Mouse (Mus musculus) frontal cortex, postnatal 14 days (tissue): ENCODE measurements around the gene Hist2h2ac.
A peak's percentile ranks its signal among the peaks of the same experiment; 100 is the strongest.
"Not testable (repeated sequence)": the region's sequence is repeated elsewhere in the genome, so short reads cannot be mapped to it uniquely, and the experiment has no call there.

Experiments used
- DNase-seq, 2 experiments: peaks; one replicate each; pipeline ENCODE4 v3.0.0; 2022; ENCODE audit warnings: low spot score in 2 of 2

The Hist2h2ac gene

DNA sequence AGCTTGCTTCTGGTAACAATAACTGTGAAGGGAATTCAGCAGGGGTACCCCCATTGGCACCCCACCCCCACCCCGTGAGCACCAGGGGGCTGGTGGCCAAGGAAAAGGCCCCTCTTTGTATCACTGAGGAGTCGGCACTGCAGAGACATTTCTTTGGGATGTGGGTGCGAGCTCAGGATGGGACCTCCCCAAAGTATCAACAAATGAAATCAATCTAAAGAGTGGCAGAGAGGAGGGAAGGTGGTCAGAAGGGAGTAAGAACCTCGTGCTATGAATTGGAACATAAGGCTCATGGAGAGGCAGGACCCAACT, 28.3 kb upstream of the Hist2h2ac start:
- no peak for DNase-seq

GRCm38 (mm10) chr3:96248141-96249033, 27.7 kb upstream of the Hist2h2ac start:
- no peak for DNase-seq

DNA sequence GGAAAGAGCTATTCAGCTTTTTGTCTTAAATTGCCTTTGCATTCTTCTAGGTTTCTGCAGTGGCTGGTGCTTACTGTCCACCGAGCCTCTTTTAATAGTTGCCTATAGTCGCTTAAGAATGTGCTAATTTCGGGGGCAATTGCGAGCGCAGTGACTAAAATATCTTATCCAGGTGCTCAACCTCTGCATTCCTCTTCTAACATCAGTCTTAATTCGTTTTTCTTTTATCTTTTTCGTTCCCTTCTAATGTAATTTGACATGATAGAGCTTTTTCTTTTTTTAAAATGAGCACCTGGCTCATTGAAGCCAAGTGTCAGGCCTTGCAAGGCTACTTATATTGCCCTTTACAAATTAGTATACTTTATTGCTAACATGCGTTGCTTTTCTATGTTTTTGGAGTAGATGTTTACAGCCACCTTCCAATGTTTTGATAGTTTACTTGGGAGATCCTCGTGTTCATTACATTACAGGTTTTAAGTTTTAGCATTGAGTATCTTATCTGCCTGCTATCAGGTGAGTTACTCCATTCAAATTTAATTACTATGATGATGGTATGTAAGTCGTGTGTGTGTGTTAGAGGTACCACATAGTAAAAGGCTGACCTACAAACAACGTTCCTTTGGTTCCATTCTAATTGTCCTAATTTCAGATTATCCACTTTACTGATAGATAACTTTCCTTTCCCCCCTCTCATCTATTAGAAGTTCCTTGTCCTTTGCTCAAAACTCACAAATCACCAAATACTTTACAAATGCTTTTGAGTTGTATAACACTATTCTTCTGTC, 26.9 kb upstream of the Hist2h2ac start:
- no peak for DNase-seq

DNA sequence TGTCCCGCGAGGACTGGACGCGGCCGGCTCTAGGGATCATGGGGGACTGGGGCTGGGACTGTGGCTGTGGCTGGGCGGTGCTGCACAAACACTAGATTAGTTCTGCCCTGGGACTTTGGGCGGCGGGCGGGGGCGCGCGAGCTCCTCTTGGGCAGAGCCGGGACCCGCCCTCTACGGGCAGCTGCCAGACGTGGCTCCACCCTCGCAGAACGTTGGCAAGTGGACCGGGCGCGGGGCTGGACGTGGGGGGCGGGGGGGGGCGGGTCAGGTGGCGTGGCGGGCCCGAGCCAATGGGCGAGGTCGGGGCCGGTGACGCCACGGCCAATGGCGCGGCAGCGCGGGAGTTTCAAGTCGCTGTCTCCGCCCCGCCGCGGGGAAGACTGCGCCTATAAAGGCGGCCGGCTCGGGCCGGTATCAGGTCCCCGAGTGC, 25.8 kb upstream of the Hist2h2ac start, which contains the start of gene Hist2h3c1:
TSS of gene Hist2h3c1 (plus strand) at position 259 of the 430 bp plus-strand sequence.
- DNase-seq, result not testable (repeated sequence)

DNA sequence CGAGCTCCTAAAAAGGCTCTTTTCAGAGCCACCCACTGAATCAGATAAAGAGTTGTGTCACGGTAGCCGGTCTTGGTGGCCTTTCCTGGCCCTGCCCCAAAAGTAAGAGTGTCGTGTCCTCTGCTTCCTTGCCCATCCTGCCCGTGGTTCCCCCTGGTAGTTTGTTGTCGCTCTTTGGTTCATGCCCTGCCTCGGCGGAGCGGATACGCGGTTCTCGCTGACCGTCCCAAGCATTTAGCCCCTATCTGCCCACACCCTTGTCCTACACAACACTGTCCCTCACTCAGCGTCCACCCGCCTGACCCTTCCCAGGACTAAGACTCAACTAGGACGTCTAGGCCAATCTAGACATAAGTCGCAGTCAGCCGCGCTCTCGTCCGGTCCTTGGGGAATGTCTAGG, 25.3 kb upstream of the Hist2h2ac start:
- DNase-seq, result not testable (repeated sequence)

- DNase-seq, result peak; percentile 83 to 86
These were observed 24.6 kb upstream of the Hist2h2ac start, which contains the start of gene Hist2h2aa1 for GRCm38 (mm10) chr3:96245003-96245886. TSS of gene Hist2h2aa1 (plus strand) at chr3:96245497.

DNA sequence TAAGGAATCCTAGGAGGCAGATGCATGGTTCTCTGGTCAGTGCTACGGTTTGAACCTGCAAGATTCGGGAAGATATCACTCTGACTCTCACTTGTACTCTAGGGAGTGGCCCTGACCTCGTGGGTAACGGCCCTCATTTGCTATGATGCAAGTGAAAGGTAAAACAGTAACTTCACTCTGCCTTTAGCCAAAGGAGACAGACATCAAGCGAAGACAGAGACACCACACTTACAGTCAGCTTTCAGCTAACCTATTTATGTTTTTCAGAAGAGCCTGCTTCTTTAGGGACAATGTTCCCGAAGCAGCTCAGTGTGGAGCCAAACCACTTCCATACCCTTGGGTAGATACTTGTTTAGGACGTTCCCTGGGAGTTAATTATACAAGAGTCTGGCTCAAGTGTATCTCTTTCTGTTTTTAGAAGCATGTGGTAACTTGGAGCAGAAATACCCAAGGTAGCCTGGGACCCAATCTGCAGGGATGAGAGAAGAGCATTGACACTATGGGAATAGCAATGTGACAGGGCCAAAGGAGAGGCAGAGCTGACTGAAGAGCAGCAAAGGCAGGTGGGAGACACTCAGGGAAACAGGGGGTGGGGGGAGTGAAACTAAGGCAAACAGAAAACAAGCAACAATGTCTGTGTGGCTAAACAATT, 23.4 kb upstream of the Hist2h2ac start:
- DNase-seq, result no peak

- DNase-seq, result no peak
These were observed 20.1 kb upstream of the Hist2h2ac start for GRCm38 (mm10) chr3:96240799-96241197.

DNA sequence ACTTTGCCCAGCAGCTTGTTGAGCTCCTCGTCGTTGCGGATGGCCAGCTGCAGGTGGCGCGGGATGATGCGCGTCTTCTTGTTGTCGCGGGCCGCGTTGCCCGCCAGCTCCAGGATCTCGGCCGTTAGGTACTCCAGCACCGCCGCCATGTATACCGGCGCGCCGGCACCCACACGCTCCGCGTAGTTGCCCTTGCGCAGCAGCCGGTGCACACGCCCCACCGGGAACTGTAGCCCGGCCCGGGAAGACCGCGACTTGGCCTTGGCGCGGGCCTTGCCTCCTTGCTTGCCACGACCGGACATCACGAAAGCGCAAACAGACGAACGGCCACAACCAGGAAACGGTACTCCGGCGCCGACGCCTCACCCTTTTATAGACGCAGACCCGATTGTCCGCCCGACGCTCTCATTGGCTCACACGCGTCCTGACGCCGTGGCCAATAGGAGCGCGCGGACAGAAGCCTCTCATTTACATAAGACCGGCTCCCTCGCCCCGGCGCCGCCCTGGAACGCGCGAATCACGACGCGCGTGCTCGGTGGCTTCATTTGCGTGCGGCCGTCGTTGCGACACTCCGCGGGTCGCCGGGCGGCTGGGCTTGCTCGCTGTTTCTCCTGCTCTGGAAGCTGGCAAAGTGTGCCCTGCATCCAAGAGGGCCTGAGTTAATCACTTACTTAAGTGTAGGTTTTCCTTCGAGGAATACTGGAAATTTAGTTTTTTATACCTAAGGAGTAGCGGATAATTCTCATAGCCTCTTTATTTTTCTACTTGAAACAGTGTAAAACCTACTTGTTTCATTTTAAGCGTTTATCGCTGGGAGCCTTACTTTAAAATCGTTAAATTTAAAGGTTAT, 19.5 kb upstream of the Hist2h2ac start, which contains the start of gene Hist2h2aa2:
TSS of gene Hist2h2aa2 (minus strand) at position 328 of the 850 bp plus-strand sequence.
- DNase-seq, result peak; percentile 93 to 97

DNA sequence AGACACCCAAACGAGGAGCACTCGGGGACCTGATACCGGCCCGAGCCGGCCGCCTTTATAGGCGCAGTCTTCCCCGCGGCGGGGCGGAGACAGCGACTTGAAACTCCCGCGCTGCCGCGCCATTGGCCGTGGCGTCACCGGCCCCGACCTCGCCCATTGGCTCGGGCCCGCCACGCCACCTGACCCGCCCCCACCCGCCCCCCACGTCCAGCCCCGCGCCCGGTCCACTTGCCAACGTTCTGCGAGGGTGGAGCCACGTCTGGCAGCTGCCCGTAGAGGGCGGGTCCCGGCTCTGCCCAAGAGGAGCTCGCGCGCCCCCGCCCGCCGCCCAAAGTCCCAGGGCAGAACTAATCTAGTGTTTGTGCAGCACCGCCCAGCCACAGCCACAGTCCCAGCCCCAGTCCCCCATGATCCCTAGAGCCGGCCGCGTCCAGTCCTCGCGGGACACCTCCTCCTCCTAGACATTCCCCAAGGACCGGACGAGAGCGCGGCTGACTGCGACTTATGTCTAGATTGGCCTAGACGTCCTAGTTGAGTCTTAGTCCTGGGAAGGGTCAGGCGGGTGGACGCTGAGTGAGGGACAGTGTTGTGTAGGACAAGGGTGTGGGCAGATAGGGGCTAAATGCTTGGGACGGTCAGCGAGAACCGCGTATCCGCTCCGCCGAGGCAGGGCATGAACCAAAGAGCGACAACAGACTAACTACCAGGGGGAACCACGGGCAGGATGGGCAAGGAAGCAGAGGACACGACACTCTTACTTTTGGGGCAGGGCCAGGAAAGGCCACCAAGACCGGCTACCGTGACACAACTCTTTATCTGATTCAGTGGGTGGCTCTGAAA, 18.5 kb upstream of the Hist2h2ac start, which contains the start of gene Hist2h3c2:
TSS of gene Hist2h3c2 (minus strand) at position 174 of the 840 bp plus-strand sequence.
- not testable (repeated sequence) for DNase-seq

DNA sequence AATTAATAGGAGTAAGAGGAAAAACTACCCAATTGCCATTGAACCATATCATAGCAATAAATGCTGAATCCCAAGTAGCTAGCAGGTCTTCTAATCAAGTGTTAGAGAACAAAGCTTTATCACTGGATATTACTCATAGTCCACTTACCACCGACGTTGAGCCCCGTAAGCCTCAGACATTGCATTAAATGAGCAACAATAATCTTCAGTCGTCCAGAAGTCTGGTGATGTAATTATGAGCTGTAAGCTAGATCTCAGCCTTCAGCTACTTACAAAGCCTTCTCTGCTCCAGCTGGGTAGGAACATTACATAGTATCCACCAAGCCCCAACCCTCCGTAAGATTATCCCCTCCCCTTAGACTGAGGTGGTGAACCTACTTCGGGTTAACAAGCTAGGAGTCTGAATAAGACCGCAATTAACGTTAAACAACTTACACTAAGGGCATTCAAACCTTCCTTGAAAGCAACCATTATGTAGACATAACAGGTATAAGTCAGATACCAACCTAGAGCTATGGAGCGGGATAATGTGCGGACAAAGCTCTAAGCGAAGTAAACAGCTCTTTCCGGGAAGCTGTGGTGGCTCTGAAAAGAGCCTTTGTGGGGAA, 17.3 kb upstream of the Hist2h2ac start:
- no peak for DNase-seq

DNA sequence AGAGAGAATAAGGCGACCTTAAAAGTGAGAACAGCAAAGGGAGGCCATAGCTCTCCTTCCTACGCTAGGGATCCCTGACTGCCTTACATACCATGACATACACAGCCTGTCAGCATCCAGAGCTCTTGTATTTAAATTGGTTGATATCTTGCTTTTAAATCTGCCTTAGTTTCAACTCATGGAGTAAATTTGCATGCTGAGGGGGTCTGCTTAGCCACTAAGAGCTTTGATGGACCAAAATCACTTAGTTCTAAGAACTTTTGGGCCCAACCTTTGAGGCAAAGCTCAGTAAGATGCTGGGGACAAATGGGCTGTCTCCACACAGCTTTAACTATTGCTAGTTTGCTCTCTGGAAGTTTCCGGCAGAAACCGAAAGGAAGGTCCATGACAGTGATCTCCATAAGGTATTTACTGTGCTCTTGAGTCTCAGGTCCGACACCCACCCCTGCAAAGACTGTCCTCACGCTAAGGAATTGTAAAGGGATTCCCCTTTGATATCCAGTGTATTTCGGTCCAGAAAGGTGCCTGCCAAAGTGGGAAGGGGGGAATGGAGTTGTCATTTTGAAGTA, 16.7 kb upstream of the Hist2h2ac start:
- DNase-seq, result no peak

GRCm38 (mm10) chr3:96236834-96237334, 16.2 kb upstream of the Hist2h2ac start:
- DNase-seq, result no peak

DNA sequence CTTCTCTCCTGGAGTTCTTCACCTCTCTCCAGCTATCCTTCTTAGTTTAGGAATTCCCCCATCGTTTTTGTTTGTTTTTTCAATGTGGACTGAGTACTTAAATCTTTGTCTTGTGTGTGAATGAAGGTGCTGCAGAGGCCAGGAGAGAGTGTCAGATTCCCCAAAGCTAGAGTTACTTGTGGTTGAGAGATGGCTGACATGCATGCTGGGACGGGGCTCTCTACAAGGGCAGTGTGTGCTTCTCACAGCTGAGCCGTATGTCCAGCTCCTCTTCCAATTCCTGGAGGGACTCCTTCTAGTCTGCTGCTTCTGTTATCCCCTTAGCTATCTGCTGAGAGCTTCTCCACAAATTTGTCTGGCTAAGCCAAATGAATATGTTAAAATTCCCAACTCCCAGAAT, 15.2 kb upstream of the Hist2h2ac start:
- no peak for DNase-seq

GRCm38 (mm10) chr3:96234914-96235313, 14.2 kb upstream of the Hist2h2ac start:
- DNase-seq, result no peak

GRCm38 (mm10) chr3:96231758-96232120, 11.1 kb upstream of the Hist2h2ac start:
- DNase-seq, result no peak

GRCm38 (mm10) chr3:96230910-96231757, 10.5 kb upstream of the Hist2h2ac start:
- DNase-seq, result no peak
